In the genomic region with DNA sequence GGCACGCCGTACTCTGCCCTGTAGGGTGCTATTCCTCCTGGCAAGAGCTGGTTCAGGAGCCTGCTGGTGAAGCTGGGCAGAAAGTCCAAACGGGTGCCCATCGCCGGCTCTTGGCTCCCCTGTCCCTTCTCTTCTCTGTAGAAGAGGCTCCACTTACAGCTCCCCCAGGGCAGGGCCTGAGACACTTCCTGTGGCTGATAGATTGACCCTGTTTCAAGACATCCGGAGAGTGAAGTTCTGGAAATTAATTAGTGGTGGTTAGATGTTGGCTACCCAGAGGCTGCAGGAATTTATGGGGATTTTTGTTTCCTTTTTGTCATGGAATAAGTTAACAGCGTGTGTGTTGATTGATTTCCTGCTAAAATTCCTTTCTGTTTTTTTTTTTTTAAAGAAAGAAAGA, we compare ENCODE assay signal across 17 mouse cellular contexts.
A peak's percentile ranks its signal among the peaks of the same experiment; 100 is the strongest.
DNase-seq lines count a peak whose midpoint lies in the region; ATAC-seq lines count a peak whose summit lies in the region.
"Had no signal": no experiment of that assay in that cellular context is flagged by ENCODE, and none has a peak within 500 bp of the region (broad histone marks: within the 10 kb centered on the region; RNA-seq: fewer than 3 reads in every experiment).

No protein-coding gene starts in this region.

- no peak overlapping the region for H3K9ac ChIP-seq in heart, embryonic 13.5 days
- H3K9ac ChIP-seq: embryonic facial prominence, embryonic 12.5 days had no signal

- no peak overlapping the region for H3K4me2 ChIP-seq in heart, embryonic 13.5 days
- H3K4me2 ChIP-seq: embryonic facial prominence, embryonic 12.5 days; midbrain, embryonic 11.5 days had no signal

- intact Hi-C loops in left cerebral cortex, postnatal 25 days (cut with DNase I), result no loop called here

- no peaks in the 10 kb centered on the region for H3K9me3 ChIP-seq in heart, embryonic 13.5 days
- H3K9me3 ChIP-seq: embryonic facial prominence, embryonic 12.5 days; hindbrain, embryonic 10.5 days had no signal

- peaks cover 20% of the 10 kb centered on the region; the same call in 1 of the 2 replicates for H3K27me3 ChIP-seq in heart, embryonic 13.5 days (replicated peaks)
- H3K27me3 ChIP-seq: embryonic facial prominence, embryonic 12.5 days; Patski had no signal

- 0 out of 2 replicates have a peak overlapping the region, but pooled peaks have one; percentile 17 for H3K27ac ChIP-seq in heart, embryonic 13.5 days (replicated peaks)

- H3K4me1 ChIP-seq in heart, embryonic 13.5 days, result peaks cover 16% of the 10 kb centered on the region

- whole genome bisulfite sequencing in heart, embryonic 13.5 days, result 50% methylated on average over 7 of the region's 7 CpGs

- H3K4me3 ChIP-seq in heart, embryonic 13.5 days, result no peak overlapping the region
- H3K4me3 ChIP-seq: embryonic facial prominence, embryonic 12.5 days; hindbrain, embryonic 10.5 days; myocyte had no signal

- ATAC-seq in heart, embryonic 13.5 days (ENCODE audit: extremely low read depth, insufficient number of reproducible peaks, low FRiP score, low TSS enrichment), result no peak
- ATAC-seq: inflammation-experienced regulatory T-cells, adult 6 months; Patski had no signal

- H3K36me3 ChIP-seq in heart, embryonic 13.5 days, result no peaks in the 10 kb centered on the region
- H3K36me3 ChIP-seq: embryonic facial prominence, embryonic 12.5 days; hindbrain, embryonic 10.5 days had no signal

- no peak for DNase-seq in heart, adult 11 months
- DNase-seq in lung, postnatal 10 days, result peak; percentile 46
- no peak for DNase-seq in lung, postnatal 36 days
- DNase-seq in kidney, postnatal 36 days, result peak; percentile 25 to 37
- DNase-seq in testis, postnatal 14 days (ENCODE audit: low spot score), result no peak
- no peak for DNase-seq in layer of hippocampus, adult 8-10 months (ENCODE audit: low spot score in 2 of 2)
- DNase-seq in left cerebral cortex, postnatal 25 days (ENCODE audit: low spot score in 2 of 2), result no peak
- DNase-seq: cerebellum, postnatal 14 days; gastrocnemius, postnatal 14 days; thymus, adult 2 months had no signal

Comparison
In these comparisons a context has a peak if more than half of its experiments do, and no peak if none do; other contexts are left out.
1. DNase-seq: peak in lung, postnatal 10 days (single experiment) and kidney, postnatal 36 days (2 of 2); none in heart, adult 11 months (single experiment), lung, postnatal 36 days (single experiment), testis, postnatal 14 days (single experiment), layer of hippocampus, adult 8-10 months (0 of 2) and left cerebral cortex, postnatal 25 days (0 of 2).